In genomic region chr14:118040550-118041250, GRCm38 (mm10) we compare ENCODE assay signal across 29 mouse cellular contexts. TPM values are rescaled to one million over a fixed set of nuclear protein-coding genes. Genes with fewer than 3 reads are reported as not detected.
DNase-seq lines count a peak whose midpoint lies in the region; ATAC-seq and TF ChIP-seq lines count a peak whose summit lies in the region.
"Had no signal": no experiment of that assay in that cellular context is flagged by ENCODE, and none has a peak within 500 bp of the region (broad histone marks: within the 10 kb centered on the region; RNA-seq: fewer than 3 reads in every experiment).

No protein-coding gene starts in this region.

- 78% methylated on average over 7 of the region's 7 CpGs for WGBS in heart, embryonic 10.5 days

- intact Hi-C loops in heart, postnatal 14 days (cut with DNase I) = loop anchor here (5.0 kb wide), 2 partner anchors 47 to 97 kb away; partner anchors contain the start of gene Gpr180

- no peak for TF ChIP-seq RAD21 in CH12.LX (IDR thresholded peaks at IDR 0.05; ENCODE audit: low read depth, low read length)

- no peak overlapping the region for H3K9ac ChIP-seq in CH12.LX (ENCODE audit: insufficient read depth, low read depth)
- H3K9ac ChIP-seq: embryonic facial prominence, embryonic 13.5 days; forebrain, embryonic 13.5 days; forebrain, postnatal 0 days; hindbrain, embryonic 13.5 days; intestine, embryonic 15.5 days had no signal

- H3K4me3 ChIP-seq in heart, embryonic 10.5 days = no peak overlapping the region
- H3K4me3 ChIP-seq in CH12.LX (replicated peaks in 1 of 3; ENCODE audit: low read depth in 2 of 3, low read length in 2 of 3, poor library complexity in 1 of 3) = no peak overlapping the region
- H3K4me3 ChIP-seq: embryonic facial prominence, embryonic 10.5 days; embryonic facial prominence, embryonic 13.5 days; erythroblast, embryonic 14.5 days; forebrain, embryonic 13.5 days; gastrocnemius, adult 2 months; heart, adult 2 months; hindbrain, embryonic 10.5 days; hindbrain, embryonic 13.5 days; intestine, embryonic 15.5 days had no signal

- TF ChIP-seq EP300 in CH12.LX (IDR thresholded peaks at IDR 0.05; ENCODE audit: low read length) = no peak

- H3K4me2 ChIP-seq in CH12.LX (ENCODE audit: insufficient read depth, low read depth, poor library complexity, severe bottlenecking) = 0 out of 2 replicates have a peak overlapping the region, but pooled peaks have one; percentile 16
- H3K4me2 ChIP-seq: embryonic facial prominence, embryonic 13.5 days; forebrain, embryonic 13.5 days; heart, embryonic 11.5 days; hindbrain, embryonic 13.5 days; intestine, embryonic 15.5 days had no signal

- H3K79me2 ChIP-seq in CH12.LX (replicated peaks; ENCODE audit: control insufficient read depth, extremely low read depth, insufficient read depth, poor library complexity, severe bottlenecking) = no peaks in the 10 kb centered on the region

- H3K27me3 ChIP-seq in heart, embryonic 10.5 days (ENCODE audit: insufficient read depth, poor library complexity, severe bottlenecking) = peaks cover 19% of the 10 kb centered on the region; the same call in 1 of the 2 replicates
- peaks cover 26% of the 10 kb centered on the region for H3K27me3 ChIP-seq in CH12.LX (replicated peaks)
- H3K27me3 ChIP-seq: embryonic facial prominence, embryonic 13.5 days; intestine, embryonic 15.5 days had no signal

- no peaks in the 10 kb centered on the region for H3K9me3 ChIP-seq in heart, embryonic 10.5 days
- no peaks in the 10 kb centered on the region for H3K9me3 ChIP-seq in CH12.LX (replicated peaks; ENCODE audit: low read length)
- H3K9me3 ChIP-seq: embryonic facial prominence, embryonic 10.5 days; embryonic facial prominence, embryonic 13.5 days; forebrain, embryonic 13.5 days; G1E; hindbrain, embryonic 10.5 days; hindbrain, embryonic 13.5 days; intestine, embryonic 15.5 days had no signal

- dilution Hi-C loops in CH12.LX (cut with MboI; ENCODE audit: extremely low pct_ligation_motif_present, extremely low pct_unique_long_range_greater_than_20kb, low sequenced_read_pairs) = no loop called here

- in situ Hi-C loops in CH12.LX (cut with MboI; ENCODE audit: low pct_ligation_motif_present, low pct_unique_long_range_greater_than_20kb, low sequenced_read_pairs) = no loop called here

- no peak overlapping the region for H3K27ac ChIP-seq in heart, embryonic 10.5 days
- no peak overlapping the region for H3K27ac ChIP-seq in CH12.LX (ENCODE audit: insufficient read depth, low read depth)
- H3K27ac ChIP-seq: embryonic facial prominence, embryonic 10.5 days; embryonic facial prominence, embryonic 13.5 days; forebrain, embryonic 13.5 days; gastrocnemius, adult 2 months; heart, adult 2 months; hindbrain, embryonic 10.5 days; hindbrain, embryonic 13.5 days; intestine, embryonic 15.5 days had no signal

- TF ChIP-seq POLR2A in CH12.LX (IDR thresholded peaks at IDR 0.05; ENCODE audit: low read depth, low read length) = no peak

- no peaks in the 10 kb centered on the region for H3K36me3 ChIP-seq in heart, embryonic 10.5 days
- no peaks in the 10 kb centered on the region for H3K36me3 ChIP-seq in CH12.LX (replicated peaks in 1 of 2; ENCODE audit: control insufficient read depth in 1 of 2, insufficient read depth in 1 of 2, low read length in 1 of 2)
- H3K36me3 ChIP-seq: embryonic facial prominence, embryonic 10.5 days; embryonic facial prominence, embryonic 13.5 days; G1E; hindbrain, embryonic 10.5 days; hindbrain, embryonic 13.5 days; intestine, embryonic 15.5 days had no signal

- H3K4me1 ChIP-seq in heart, embryonic 10.5 days = no peaks in the 10 kb centered on the region
- no peaks in the 10 kb centered on the region for H3K4me1 ChIP-seq in CH12.LX (ENCODE audit: control insufficient read depth in 1 of 2, insufficient read depth in 2 of 2)
- H3K4me1 ChIP-seq: hindbrain, embryonic 13.5 days; intestine, embryonic 15.5 days had no signal

- peak; percentile 12 for DNase-seq in adrenal gland, adult 2 months
- DNase-seq in adrenal gland, adult 18-20 months (ENCODE audit: low spot score in 2 of 2) = no peak
- DNase-seq in heart, embryonic 10.5 days (ENCODE audit: low spot score) = peak; percentile 14
- DNase-seq in heart, postnatal 14 days = no peak
- no peak for DNase-seq in CH12.LX (ENCODE audit: extremely low read depth)
- DNase-seq in yolk sac, embryonic 10.5 days (ENCODE audit: low spot score) = no peak
- no peak for DNase-seq in gastrocnemius, adult 8-10 months (ENCODE audit: low spot score in 2 of 2)
- DNase-seq: adrenal gland, postnatal 14 days; cerebellum, adult 11-12 months; cerebellum, adult 9-10 months; cerebellum, postnatal 14 days; forebrain, postnatal 0 days; gastrocnemius, adult 2 months; gastrocnemius, postnatal 25 days; heart, adult 2 months; heart, postnatal 36 days; kidney, adult 11 months had no signal

- no peak for TF ChIP-seq CTCF in CH12.LX (conservative IDR thresholded peaks at IDR 0.05 in 1 of 2, IDR thresholded peaks at IDR 0.05 in 1 of 2; ENCODE audit: low read depth in 2 of 2, low read length in 2 of 2)

- peak; percentile 17; the same call in 1 of the 2 replicates for ATAC-seq in granulocyte monocyte progenitor cell, adult 5-6 weeks (replicated peaks; ENCODE audit: poor library complexity, severe bottlenecking)
- ATAC-seq: forebrain, embryonic 13.5 days; forebrain, postnatal 0 days; hindbrain, embryonic 16.5 days; intestine, embryonic 15.5 days; Patski had no signal

TF ChIP-seq in CH12.LX, 34 proteins besides CTCF, POLR2A, EP300 and RAD21:
- TF ChIP-seq MXI1 (IDR thresholded peaks at IDR 0.05; ENCODE audit: low read depth, low read length) (0 out of 2 replicates have a peak, but pooled peaks have one; percentile 24), KAT2A (IDR thresholded peaks at IDR 0.05; ENCODE audit: insufficient replicate concordance, low read length) (no peak), ZNF384 (IDR thresholded peaks at IDR 0.05; ENCODE audit: low read depth, low read length) (peak; percentile 91)

RNA-seq across cellular contexts. Expression of gene Dct, which starts 11.3 kb away (rescaled TPM):
- total RNA-seq in adrenal gland, adult 2 months (2021) = under 1 TPM in 1 of 2 experiments, not detected in 1; 0.52 TPM
- 0.18 and 0.25 TPM in 2 replicates for polyA plus RNA-seq in adrenal gland, adult 2 months (2012; rRNA removed)
- total RNA-seq in adrenal gland, adult 18-20 months (2021) = under 1 TPM in 1 of 2 experiments, not detected in 1; 0.27 TPM
- polyA plus RNA-seq in heart, embryonic 10.5 days (2016; fragmentation: Nextera tagmentation; extraction: Ambion mirVana) = 0.80 and 1.0 TPM in 2 replicates
- 1 to 10 TPM; 2.8 to 3.8 TPM for total RNA-seq in heart, postnatal 14 days (2021)
- not detected in 2 replicates for total RNA-seq in CH12.LX (2012; rRNA removed)
- total RNA-seq in CH12.LX (2014; rRNA removed) = not detected in 2 replicates
- 0.23 and 0.34 TPM in 2 replicates for polyA plus RNA-seq in CH12.LX (2012; ENCODE audit: insufficient read length, low read depth)
- not detected in 2 replicates for total RNA-seq in granulocyte monocyte progenitor cell, adult 5-6 weeks (2014; fragmentation: Nextera tagmentation)
- total RNA-seq in granulocyte monocyte progenitor cell, adult 5-6 weeks (2017) = not detected in 2 replicates
- total RNA-seq in gastrocnemius, adult 8-10 months (2022) = under 1 TPM; 0.22 to 0.75 (median 0.45) TPM
- total RNA-seq: adrenal gland, postnatal 14 days had no signal
- polyA plus RNA-seq: erythroblast, embryonic 14.5 days; G1E had no signal

Comparison
In these comparisons a context has a peak if more than half of its experiments do, and no peak if none do; other contexts are left out.
1. DNase-seq: peak in adrenal gland, adult 2 months (single experiment) and heart, embryonic 10.5 days (single experiment); none in adrenal gland, adult 18-20 months (0 of 2), heart, postnatal 14 days (0 of 2), CH12.LX (single experiment), yolk sac, embryonic 10.5 days (single experiment) and gastrocnemius, adult 8-10 months (0 of 2).